Mouse (Mus musculus) frontal cortex, postnatal 14 days (tissue): ENCODE results near the gene Myd88.

Source experiments
- DNase-seq, 2 experiments: peaks; one replicate each; pipeline ENCODE4 v3.0.0; 2022; ENCODE audit warnings: low spot score in 2 of 2

The Myd88 gene

GRCm38 (mm10) chr9:119297696-119298095 is 43.5 kb downstream of the Myd88 start:
- DNase-seq = no peak

GRCm38 (mm10) chr9:119290791-119291190 is 50.4 kb downstream of the Myd88 start:
- no peak for DNase-seq
